Mouse (Mus musculus) lung, postnatal 0 days (tissue): ENCODE measurements around the gene Lrrc4c. TPM values are rescaled to one million over a fixed set of nuclear protein-coding genes. Genes with fewer than 3 reads are reported as not detected.

ENCODE experiments used
- ATAC-seq: fragments of 200-750 bp; cut with Nextera tagmentation; 2 replicates; pipeline ENCODE4 v1.8.0; 2017; ENCODE audit warnings: moderate library complexity
- DNase-seq: peaks from one replicate; pipeline ENCODE4 v3.0.0-alpha.2; 2016; ENCODE audit warnings: low spot score
- H3K27ac ChIP-seq: fragments of 300-500 bp; sonication (generic); 2 replicates; pipeline ENCODE4 v1.5.1; 2014; ENCODE audit warnings: antibody characterized with exemption, mild to moderate bottlenecking, low read length, mixed read lengths
- H3K27me3 ChIP-seq: fragments of 300-500 bp; sonication (generic); replicated peaks from 2 replicates; pipeline ENCODE4 v1.6.1; 2014; ENCODE audit warnings: low read length, mixed read lengths; ENCODE audit not compliant: insufficient read depth
- H3K36me3 ChIP-seq: fragments of 300-500 bp; sonication (generic); 2 replicates; pipeline ENCODE4 v1.6.1; 2014; ENCODE audit warnings: low read length, mixed read lengths; ENCODE audit not compliant: insufficient read depth
- H3K4me1 ChIP-seq: fragments of 300-500 bp; sonication (generic); 2 replicates; pipeline ENCODE4 v1.6.1; 2014; ENCODE audit warnings: antibody characterized with exemption, low read depth, low read length, mixed read lengths; ENCODE audit not compliant: insufficient read depth
- H3K4me2 ChIP-seq: fragments of 300-500 bp; sonication (generic); replicated peaks from 2 replicates; pipeline ENCODE4 v1.6.1; 2014; ENCODE audit warnings: low read depth, mild to moderate bottlenecking, low read length, moderate library complexity, mixed read lengths
- H3K4me3 ChIP-seq: fragments of 300-500 bp; sonication (generic); 2 replicates; pipeline ENCODE4 v1.5.1; 2014; ENCODE audit warnings: low read depth, low read length
- H3K9ac ChIP-seq: fragments of 300-500 bp; sonication (generic); replicated peaks from 2 replicates; pipeline ENCODE4 v1.6.1; 2014; ENCODE audit warnings: low read depth, mild to moderate bottlenecking
- H3K9me3 ChIP-seq: fragments of 300-500 bp; sonication (generic); 2 replicates; pipeline ENCODE4 v1.6.1; 2016; ENCODE audit warnings: low read length, mixed read lengths
- CTCF ChIP-seq: IDR thresholded peaks from 2 replicates; pipeline ENCODE4 v1.5.1; 2016; ENCODE audit warnings: antibody characterized with exemption, mild to moderate bottlenecking
- EP300 ChIP-seq: IDR thresholded peaks from 2 replicates; pipeline ENCODE4 v1.6.1; 2016; ENCODE audit warnings: antibody characterized with exemption, mild to moderate bottlenecking, control low read depth
- WGBS: fragments of 180-500 bp; shearing (Covaris S2); extraction: QIAGEN DNeasy Blood & Tissue Kit; methylation state at CpG from one replicate; pipeline ENCODE4 v1.1.7; 2014; 5-methylcytosine and 5-hydroxymethylcytosine counted together
- polyA plus RNA-seq: library from polyadenylated mRNA; unstranded; fragments of >200 nt; fragmentation: Nextera tagmentation; extraction: Ambion mirVana; gene quantifications from 2 replicates; pipeline ENCODE4 v1.2.1, GENCODE M21; 2015

The Lrrc4c gene
- polyA plus RNA-seq, 1 experiment from 2014 or later = 0.81 TPM

GRCm38 (mm10) chr2:97037024-97037814 is 719.2 kb downstream of the Lrrc4c start:
- Histone ChIP-seq H3K27ac (no peak overlapping the region), H3K4me1 (no peaks in the 10 kb centered on the region), H3K4me3 (no peak overlapping the region), H3K36me3 (no peaks in the 10 kb centered on the region), H3K9me3 (no peaks in the 10 kb centered on the region), H3K4me2 (no peak overlapping the region), H3K9ac (no peak overlapping the region), H3K27me3 (no peaks in the 10 kb centered on the region)
- WGBS = 80% methylated on average over 5 of the region's 5 CpGs
- DNase-seq (no peak), ATAC-seq (no peak)
- no peak for TF ChIP-seq EP300
- no peak for TF ChIP-seq CTCF

GRCm38 (mm10) chr2:97044016-97044415 is 726.0 kb downstream of the Lrrc4c start:
- 74% methylated on average over 3 of the region's 3 CpGs for WGBS
- ATAC-seq = no peak

DNA sequence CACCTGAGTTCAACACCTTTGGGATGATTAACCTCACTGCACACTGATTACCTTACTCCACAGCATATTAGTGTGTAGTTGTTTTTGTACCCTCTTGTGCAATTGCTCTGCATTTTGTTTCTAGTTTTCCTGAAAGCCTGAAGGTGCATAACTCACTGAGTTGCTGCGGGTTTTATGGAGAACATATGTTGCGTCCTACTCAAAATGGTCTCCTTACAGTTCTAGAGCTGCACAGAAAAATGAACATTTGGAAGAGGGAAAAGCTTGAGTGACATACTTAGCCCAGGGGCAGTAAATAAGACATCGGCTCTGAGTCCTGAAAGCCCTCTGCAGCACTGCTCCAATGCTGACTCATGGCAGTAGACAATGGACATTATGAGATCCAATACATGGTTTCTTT is 727.7 kb downstream of the Lrrc4c start:
- ATAC-seq (no peak), DNase-seq (no peak)
- H3K36me3 ChIP-seq = no peaks in the 10 kb centered on the region
- no peaks in the 10 kb centered on the region for H3K9me3 ChIP-seq
- TF ChIP-seq CTCF (no peak), EP300 (no peak)
- no peak overlapping the region for H3K27ac ChIP-seq
- no peak overlapping the region for H3K4me3 ChIP-seq
- H3K4me1 ChIP-seq = no peaks in the 10 kb centered on the region
- no peak overlapping the region for H3K9ac ChIP-seq
- WGBS = 85% methylated on average over 3 of the region's 3 CpGs
- H3K27me3 ChIP-seq = no peaks in the 10 kb centered on the region
- no peak overlapping the region for H3K4me2 ChIP-seq

More at GRCm38 (mm10) chr2:97044016-97044415, 726.0 kb downstream of the Lrrc4c start:
- Histone ChIP-seq H3K36me3 (no peaks in the 10 kb centered on the region), H3K27ac (no peak overlapping the region), H3K4me2 (no peak overlapping the region), H3K4me1 (no peaks in the 10 kb centered on the region), H3K27me3 (no peaks in the 10 kb centered on the region), H3K9me3 (no peaks in the 10 kb centered on the region), H3K9ac (no peak overlapping the region), H3K4me3 (no peak overlapping the region)
- DNase-seq = no peak
- TF ChIP-seq CTCF (no peak), EP300 (no peak)

- 42% methylated on average over 1 of the region's 1 CpGs for WGBS
- Histone ChIP-seq H3K36me3 (no peaks in the 10 kb centered on the region), H3K9me3 (no peaks in the 10 kb centered on the region), H3K4me3 (no peak overlapping the region), H3K27me3 (no peaks in the 10 kb centered on the region), H3K27ac (no peak overlapping the region), H3K4me1 (no peaks in the 10 kb centered on the region), H3K4me2 (no peak overlapping the region), H3K9ac (no peak overlapping the region)
- ATAC-seq (no peak), DNase-seq (no peak)
- TF ChIP-seq CTCF (no peak), EP300 (no peak)
Observed at GRCm38 (mm10) chr2:97080156-97080555, 762.2 kb downstream of the Lrrc4c start.

- H3K4me3 ChIP-seq = no peak overlapping the region
- ATAC-seq = no peak
- 46% methylated on average over 3 of the region's 3 CpGs for WGBS
- H3K36me3 ChIP-seq = no peaks in the 10 kb centered on the region
- H3K27ac ChIP-seq = no peak overlapping the region
- H3K4me2 ChIP-seq = no peak overlapping the region
- TF ChIP-seq EP300 (no peak), CTCF (no peak)
- H3K9ac ChIP-seq = no peak overlapping the region
- DNase-seq = peak; percentile 4
- H3K27me3 ChIP-seq = no peaks in the 10 kb centered on the region
- no peaks in the 10 kb centered on the region for H3K9me3 ChIP-seq
- no peaks in the 10 kb centered on the region for H3K4me1 ChIP-seq
Observed at GRCm38 (mm10) chr2:97097965-97098364, 780.0 kb downstream of the Lrrc4c start.

DNA sequence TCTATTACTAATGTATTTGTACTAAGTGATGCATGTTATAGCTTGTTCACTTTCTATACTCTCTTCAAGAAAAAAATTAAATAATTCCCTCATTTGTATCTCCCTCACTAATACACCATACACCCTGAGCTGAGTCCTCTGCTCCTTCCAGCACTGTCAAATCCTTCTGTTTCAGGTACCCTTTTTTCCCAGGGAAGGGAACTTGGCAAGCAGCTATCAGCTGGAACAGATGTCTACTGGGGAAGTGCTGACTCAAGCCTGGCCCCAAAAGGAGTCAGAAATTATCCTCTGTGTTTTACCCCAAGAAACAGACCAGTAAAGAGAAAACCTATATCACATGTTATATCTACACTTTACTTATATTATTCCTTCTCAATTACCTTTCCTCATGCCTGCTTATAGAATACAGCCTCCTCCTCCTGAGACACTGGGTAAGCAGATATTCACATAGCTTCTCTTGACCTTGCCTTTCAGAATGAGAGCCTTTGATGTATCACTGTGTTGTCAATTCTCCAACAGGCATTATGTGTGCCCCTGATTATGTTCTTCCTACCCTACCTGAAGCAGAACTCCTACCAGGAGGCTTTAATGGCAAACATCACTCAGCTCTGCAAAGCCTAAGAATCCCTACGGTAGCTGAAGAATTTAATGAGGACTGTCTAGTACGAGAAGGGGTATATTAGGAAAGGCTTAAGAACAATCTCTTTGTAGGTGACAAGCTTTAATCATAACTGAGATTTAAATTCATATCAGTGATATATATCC is 785.6 kb downstream of the Lrrc4c start:
- TF ChIP-seq EP300 = no peak
- TF ChIP-seq CTCF = no peak
- 68% methylated on average over 2 of the region's 2 CpGs for WGBS
- H3K4me3 ChIP-seq = no peak overlapping the region
- H3K27me3 ChIP-seq = no peaks in the 10 kb centered on the region
- H3K36me3 ChIP-seq = no peaks in the 10 kb centered on the region
- DNase-seq (no peak), ATAC-seq (no peak)
- H3K4me1 ChIP-seq = no peaks in the 10 kb centered on the region
- no peaks in the 10 kb centered on the region for H3K9me3 ChIP-seq
- H3K4me2 ChIP-seq = no peak overlapping the region
- H3K9ac ChIP-seq = no peak overlapping the region
- no peak overlapping the region for H3K27ac ChIP-seq
